Mouse (Mus musculus): ENCODE data around the gene Flrt2. TPM values are rescaled to one million over a fixed set of nuclear protein-coding genes. Genes with fewer than 3 reads are reported as not detected.
"Not testable (repeated sequence)": the region's sequence is repeated elsewhere in the genome, so short reads cannot be mapped to it uniquely, and the experiment has no call there.

Gene Flrt2
- total RNA-seq (2012; rRNA removed) = not detected in 2 replicates
- total RNA-seq (2014; rRNA removed) = not detected in 2 replicates
- not detected in 2 replicates for polyA plus RNA-seq (2012; ENCODE audit: insufficient read length, low read depth)

GRCm38 (mm10) chr12:95691961-95692767 lies at the start of gene Flrt2:
TSS of gene Flrt2 (plus strand) at chr12:95692226.
- H3K4me3 ChIP-seq (replicated peaks in 1 of 3; ENCODE audit: low read depth in 2 of 3, low read length in 2 of 3, poor library complexity in 1 of 3) = no peak within 1 kb of the TSS
- H3K79me2 ChIP-seq (replicated peaks; ENCODE audit: control insufficient read depth, extremely low read depth, insufficient read depth, poor library complexity, severe bottlenecking) = no peaks in the 10 kb centered on the region
- H3K9ac ChIP-seq (ENCODE audit: insufficient read depth, low read depth) = no peak within 1 kb of the TSS
- in situ Hi-C loops (cut with MboI; ENCODE audit: low pct_ligation_motif_present, low pct_unique_long_range_greater_than_20kb, low sequenced_read_pairs) (no loop called here), dilution Hi-C loops (cut with MboI; ENCODE audit: extremely low pct_ligation_motif_present, extremely low pct_unique_long_range_greater_than_20kb, low sequenced_read_pairs) (no loop called here)
- H3K27me3 ChIP-seq (replicated peaks) = no peaks in the 10 kb centered on the region
- H3K36me3 ChIP-seq (replicated peaks in 1 of 2; ENCODE audit: control insufficient read depth in 1 of 2, insufficient read depth in 1 of 2, low read length in 1 of 2) = no peaks in the 10 kb centered on the region
- no peaks in the 10 kb centered on the region for H3K4me1 ChIP-seq (ENCODE audit: control insufficient read depth in 1 of 2, insufficient read depth in 2 of 2)
- no peak within 1 kb of the TSS for H3K27ac ChIP-seq (ENCODE audit: insufficient read depth, low read depth)
- no peak within 1 kb of the TSS for H3K4me2 ChIP-seq (ENCODE audit: insufficient read depth, low read depth, poor library complexity, severe bottlenecking)
- H3K9me3 ChIP-seq (replicated peaks; ENCODE audit: low read length) = peaks cover 74% of the 10 kb centered on the region
- TF ChIP-seq EP300 (IDR thresholded peaks at IDR 0.05; ENCODE audit: low read length) (no peak), USF1 (IDR thresholded peaks at IDR 0.05; ENCODE audit: low read depth, low read length) (no peak), USF2 (conservative IDR thresholded peaks at IDR 0.05; ENCODE audit: low read depth, low read length) (no peak), GABPA (IDR thresholded peaks at IDR 0.05; ENCODE audit: insufficient replicate concordance, low read depth, low read length) (no peak), NELFE (IDR thresholded peaks at IDR 0.05; ENCODE audit: low read depth, low read length) (no peak), JUND (conservative IDR thresholded peaks at IDR 0.05; ENCODE audit: low read depth, low read length) (no peak), HCFC1 (IDR thresholded peaks at IDR 0.05; ENCODE audit: low read depth, low read length) (no peak), RAD21 (IDR thresholded peaks at IDR 0.05; ENCODE audit: low read depth, low read length) (no peak), MAX (IDR thresholded peaks at IDR 0.05; ENCODE audit: low read length) (no peak)
- no peak for DNase-seq (ENCODE audit: extremely low read depth)

- no peak for TF ChIP-seq ZMIZ1 (IDR thresholded peaks at IDR 0.05; ENCODE audit: low read depth, low read length)
- Histone ChIP-seq H3K27ac (ENCODE audit: insufficient read depth, low read depth) (no peak overlapping the region), H3K4me1 (ENCODE audit: control insufficient read depth in 1 of 2, insufficient read depth in 2 of 2) (no peaks in the 10 kb centered on the region), H3K36me3 (replicated peaks in 1 of 2; ENCODE audit: control insufficient read depth in 1 of 2, insufficient read depth in 1 of 2, low read length in 1 of 2) (no peaks in the 10 kb centered on the region), H3K27me3 (replicated peaks) (no peaks in the 10 kb centered on the region), H3K79me2 (replicated peaks; ENCODE audit: control insufficient read depth, extremely low read depth, insufficient read depth, poor library complexity, severe bottlenecking) (no peaks in the 10 kb centered on the region), H3K4me2 (ENCODE audit: insufficient read depth, low read depth, poor library complexity, severe bottlenecking) (no peak overlapping the region), H3K4me3 (replicated peaks in 1 of 3; ENCODE audit: low read depth in 2 of 3, low read length in 2 of 3, poor library complexity in 1 of 3) (no peak overlapping the region), H3K9ac (ENCODE audit: insufficient read depth, low read depth) (no peak overlapping the region), H3K9me3 (replicated peaks; ENCODE audit: low read length) (peaks cover 10% of the 10 kb centered on the region)
- in situ Hi-C loops (cut with MboI; ENCODE audit: low pct_ligation_motif_present, low pct_unique_long_range_greater_than_20kb, low sequenced_read_pairs) (no loop called here), dilution Hi-C loops (cut with MboI; ENCODE audit: extremely low pct_ligation_motif_present, extremely low pct_unique_long_range_greater_than_20kb, low sequenced_read_pairs) (no loop called here)
- no peak for DNase-seq (ENCODE audit: extremely low read depth)
Observed at GRCm38 (mm10) chr12:95642226-95642625, 49.8 kb upstream of the Flrt2 start.

- H3K4me1 ChIP-seq (ENCODE audit: control insufficient read depth in 1 of 2, insufficient read depth in 2 of 2); H3K27ac ChIP-seq (ENCODE audit: insufficient read depth, low read depth); H3K79me2 ChIP-seq (replicated peaks; ENCODE audit: control insufficient read depth, extremely low read depth, insufficient read depth, poor library complexity, severe bottlenecking); in situ Hi-C loops (cut with MboI; ENCODE audit: low pct_ligation_motif_present, low pct_unique_long_range_greater_than_20kb, low sequenced_read_pairs); H3K9ac ChIP-seq (ENCODE audit: insufficient read depth, low read depth); H3K36me3 ChIP-seq (replicated peaks in 1 of 2; ENCODE audit: control insufficient read depth in 1 of 2, insufficient read depth in 1 of 2, low read length in 1 of 2); H3K27me3 ChIP-seq (replicated peaks); dilution Hi-C loops (cut with MboI; ENCODE audit: extremely low pct_ligation_motif_present, extremely low pct_unique_long_range_greater_than_20kb, low sequenced_read_pairs); DNase-seq (ENCODE audit: extremely low read depth); H3K4me2 ChIP-seq (ENCODE audit: insufficient read depth, low read depth, poor library complexity, severe bottlenecking); H3K4me3 ChIP-seq (replicated peaks in 1 of 3; ENCODE audit: low read depth in 2 of 3, low read length in 2 of 3, poor library complexity in 1 of 3): not testable (repeated sequence)
- H3K9me3 ChIP-seq (replicated peaks; ENCODE audit: low read length) = peaks cover 11% of the 10 kb centered on the region
Observed at GRCm38 (mm10) chr12:95647179-95647578, 44.8 kb upstream of the Flrt2 start.
